Mouse (Mus musculus): ENCODE measurements around the gene Bola3. TPM values are rescaled to one million over a fixed set of nuclear protein-coding genes. Genes with fewer than 3 reads are reported as not detected.
"Not testable (repeated sequence)": the region's sequence is repeated elsewhere in the genome, so short reads cannot be mapped to it uniquely, and the experiment has no call there.

The Bola3 gene
- total and polyA plus RNA-seq, 2 experiments from 2014 or later: 11.2 to 71.0 TPM

GRCm38 (mm10) chr6:83342957-83343356, 6.0 kb upstream of the Bola3 start:
- no peak overlapping the region for H3K9ac ChIP-seq (replicated peaks; ENCODE audit: low read length)
- H3K27ac ChIP-seq: no peak overlapping the region
- no peak for ATAC-seq
- no peak for DNase-seq (ENCODE audit: low spot score)
- H3K36me3 ChIP-seq (ENCODE audit: insufficient read depth, low read length): peaks cover 17% of the 10 kb centered on the region
- no peak overlapping the region for H3K4me2 ChIP-seq (ENCODE audit: low read depth, low read length)
- 92% methylated on average over 2 of the region's 2 CpGs for WGBS
- no peaks in the 10 kb centered on the region for H3K9me3 ChIP-seq (ENCODE audit: low read length)
- no peaks in the 10 kb centered on the region for H3K27me3 ChIP-seq (ENCODE audit: insufficient read depth, low read length)
- H3K4me1 ChIP-seq (ENCODE audit: insufficient read depth, low read length): no peaks in the 10 kb centered on the region
- no peak overlapping the region for H3K4me3 ChIP-seq (ENCODE audit: low read length)
- no peak for TF ChIP-seq CTCF (IDR thresholded peaks at IDR 0.05; ENCODE audit: low read depth)

DNA sequence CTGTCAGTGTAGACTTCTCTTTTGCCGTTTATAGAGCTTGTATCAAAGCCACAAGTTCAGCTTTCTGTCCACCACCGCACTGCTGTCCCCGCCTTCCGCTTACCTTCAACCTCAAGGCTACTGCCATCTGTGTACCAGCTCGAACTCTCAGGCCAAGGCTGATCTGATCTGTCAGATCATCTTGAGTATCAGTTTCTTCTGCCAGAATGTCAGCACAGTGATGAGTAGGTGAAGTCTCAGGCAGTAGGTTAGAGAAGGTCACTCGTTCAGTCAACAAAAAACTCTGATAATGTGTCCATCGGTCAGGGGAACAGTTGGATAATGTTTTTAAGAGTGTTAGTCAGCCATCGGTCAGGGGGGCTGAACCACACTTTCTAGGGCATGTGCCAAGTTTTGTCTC, 3.7 kb upstream of the Bola3 start:
- H3K27me3 ChIP-seq (ENCODE audit: insufficient read depth, low read length); H3K4me3 ChIP-seq (ENCODE audit: low read length); ATAC-seq; DNase-seq (ENCODE audit: low spot score); H3K4me2 ChIP-seq (ENCODE audit: low read depth, low read length); H3K9me3 ChIP-seq (ENCODE audit: low read length); H3K36me3 ChIP-seq (ENCODE audit: insufficient read depth, low read length); H3K4me1 ChIP-seq (ENCODE audit: insufficient read depth, low read length); H3K27ac ChIP-seq; H3K9ac ChIP-seq (replicated peaks; ENCODE audit: low read length): not testable (repeated sequence)
- 93% methylated on average over 8 of the region's 8 CpGs for whole genome bisulfite sequencing

DNA sequence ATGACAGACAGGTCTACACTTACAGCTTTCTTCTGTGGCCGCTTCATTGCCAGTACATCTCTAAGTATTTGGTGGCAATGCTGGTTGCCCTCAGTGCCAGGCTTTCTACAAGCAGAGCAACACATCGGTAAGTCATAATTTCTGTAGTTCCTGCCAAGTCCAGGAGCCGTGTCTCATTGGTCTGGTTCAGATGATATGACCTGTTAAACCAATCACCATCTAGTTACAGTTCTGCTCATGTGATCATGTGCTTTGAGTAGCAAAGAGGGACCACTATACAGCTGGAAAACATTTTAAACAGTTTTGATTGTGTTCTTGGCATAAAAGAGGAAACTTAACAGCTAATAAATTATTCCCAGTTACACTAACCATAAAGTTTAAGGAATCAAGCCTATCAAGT, 1.0 kb upstream of the Bola3 start:
- no peak overlapping the region for H3K27ac ChIP-seq
- DNase-seq (ENCODE audit: low spot score) (no peak), ATAC-seq (no peak)
- WGBS: 88% methylated on average over 3 of the region's 3 CpGs
- peaks cover 6% of the 10 kb centered on the region; the same call in 1 of the 2 replicates for H3K4me1 ChIP-seq (ENCODE audit: insufficient read depth, low read length)
- H3K9me3 ChIP-seq (ENCODE audit: low read length): no peaks in the 10 kb centered on the region
- H3K4me2 ChIP-seq (ENCODE audit: low read depth, low read length): no peak overlapping the region
- no peaks in the 10 kb centered on the region; the same call in 1 of the 2 replicates for H3K36me3 ChIP-seq (ENCODE audit: insufficient read depth, low read length)
- H3K9ac ChIP-seq (replicated peaks; ENCODE audit: low read length): no peak overlapping the region
- TF ChIP-seq CTCF (IDR thresholded peaks at IDR 0.05; ENCODE audit: low read depth): no peak
- no peaks in the 10 kb centered on the region for H3K27me3 ChIP-seq (ENCODE audit: insufficient read depth, low read length)
- no peak overlapping the region for H3K4me3 ChIP-seq (ENCODE audit: low read length)

DNA sequence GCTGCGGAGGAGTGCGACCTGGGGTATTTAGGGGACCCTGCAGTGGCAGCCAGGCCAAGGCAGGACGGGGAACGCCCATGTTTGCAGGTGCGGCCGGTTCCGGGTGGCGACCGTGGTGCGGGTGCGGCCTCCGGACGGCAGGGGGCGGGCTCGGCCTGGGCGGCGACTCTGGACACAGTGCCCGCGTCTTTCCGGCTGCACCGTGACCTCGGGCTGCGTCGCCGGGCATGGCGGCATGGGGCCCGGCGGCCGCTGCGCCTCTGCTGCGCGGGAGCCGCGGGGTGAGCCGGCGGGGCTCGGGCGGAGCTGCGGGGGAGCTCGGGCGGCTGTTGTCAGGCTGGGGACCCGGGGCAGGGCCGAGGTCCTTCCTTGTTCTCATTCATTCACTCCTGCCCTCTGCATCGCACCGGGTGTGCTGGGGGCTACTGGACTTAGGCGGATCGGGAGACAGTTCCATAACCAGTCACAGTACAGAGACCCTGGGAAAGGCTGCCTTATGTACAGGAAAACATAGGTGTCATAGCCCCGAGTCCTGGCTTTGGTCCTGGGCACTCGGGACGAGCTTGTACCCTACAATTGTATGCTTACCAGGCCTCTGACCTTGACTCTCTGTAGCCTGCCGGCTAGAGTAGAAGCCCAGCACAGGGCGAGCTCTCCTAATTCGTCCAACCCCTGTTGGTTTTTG, 469 bp downstream of the Bola3 start:
- peak; percentile 54 for TF ChIP-seq CTCF (IDR thresholded peaks at IDR 0.05; ENCODE audit: low read depth)
- ATAC-seq (peak; percentile 96), DNase-seq (ENCODE audit: low spot score) (peak; percentile 87)
- peaks cover 7% of the 10 kb centered on the region for H3K36me3 ChIP-seq (ENCODE audit: insufficient read depth, low read length)
- no peaks in the 10 kb centered on the region for H3K27me3 ChIP-seq (ENCODE audit: insufficient read depth, low read length)
- peak overlapping the region; percentile 72 for H3K27ac ChIP-seq
- peak overlapping the region; percentile 92 for H3K4me2 ChIP-seq (ENCODE audit: low read depth, low read length)
- H3K9ac ChIP-seq (replicated peaks; ENCODE audit: low read length): peak overlapping the region; percentile 86
- H3K4me1 ChIP-seq (ENCODE audit: insufficient read depth, low read length): peaks cover 6% of the 10 kb centered on the region; the same call in 1 of the 2 replicates
- H3K9me3 ChIP-seq (ENCODE audit: low read length): no peaks in the 10 kb centered on the region
- H3K4me3 ChIP-seq (ENCODE audit: low read length): peak overlapping the region; percentile 78
- 0% methylated on average over 48 of the region's 53 CpGs for WGBS

- ATAC-seq (no peak), DNase-seq (ENCODE audit: low spot score) (no peak)
- H3K9ac ChIP-seq (replicated peaks; ENCODE audit: low read length): peak overlapping the region; percentile 86
- peaks cover 15% of the 10 kb centered on the region for H3K36me3 ChIP-seq (ENCODE audit: insufficient read depth, low read length)
- H3K4me1 ChIP-seq (ENCODE audit: insufficient read depth, low read length): peaks cover 6% of the 10 kb centered on the region; the same call in 1 of the 2 replicates
- H3K27ac ChIP-seq: peak overlapping the region; percentile 72; the same call in 1 of the 2 replicates
- H3K4me2 ChIP-seq (ENCODE audit: low read depth, low read length): peak overlapping the region; percentile 92
- WGBS: 84% methylated on average over 7 of the region's 7 CpGs
- TF ChIP-seq CTCF (IDR thresholded peaks at IDR 0.05; ENCODE audit: low read depth): no peak
- H3K4me3 ChIP-seq (ENCODE audit: low read length): peak overlapping the region; percentile 78
- H3K27me3 ChIP-seq (ENCODE audit: insufficient read depth, low read length): no peaks in the 10 kb centered on the region
- H3K9me3 ChIP-seq (ENCODE audit: low read length): no peaks in the 10 kb centered on the region
Observed at GRCm38 (mm10) chr6:83350172-83350571, 1.2 kb downstream of the Bola3 start.

GRCm38 (mm10) chr6:83350851-83351405, 2.0 kb downstream of the Bola3 start:
- H3K36me3 ChIP-seq (ENCODE audit: insufficient read depth, low read length): peaks cover 20% of the 10 kb centered on the region
- no peaks in the 10 kb centered on the region for H3K9me3 ChIP-seq (ENCODE audit: low read length)
- TF ChIP-seq CTCF (IDR thresholded peaks at IDR 0.05; ENCODE audit: low read depth): no peak
- 89% methylated on average over 16 of the region's 16 CpGs for WGBS
- H3K9ac ChIP-seq (replicated peaks; ENCODE audit: low read length): no peak overlapping the region
- H3K27me3 ChIP-seq (ENCODE audit: insufficient read depth, low read length): no peaks in the 10 kb centered on the region
- no peak overlapping the region for H3K4me2 ChIP-seq (ENCODE audit: low read depth, low read length)
- DNase-seq (ENCODE audit: low spot score) (no peak), ATAC-seq (no peak)
- H3K4me3 ChIP-seq (ENCODE audit: low read length): no peak overlapping the region
- peaks cover 6% of the 10 kb centered on the region; the same call in 1 of the 2 replicates for H3K4me1 ChIP-seq (ENCODE audit: insufficient read depth, low read length)
- no peak overlapping the region for H3K27ac ChIP-seq
